Mouse (Mus musculus) MEL (cell line): ENCODE data around the gene Itln1. TPM values are rescaled to one million over a fixed set of nuclear protein-coding genes. Genes with fewer than 3 reads are reported as not detected.

ENCODE experiments used
- DNase-seq: peaks from one replicate; pipeline ENCODE4 v3.0.0; 2011; ENCODE audit warnings: low read depth, low spot score
- H3K27ac ChIP-seq: 2 replicates; pipeline ENCODE4 v1.5.1; 2012; ENCODE audit warnings: low read depth, mild to moderate bottlenecking, control low read depth, low read length, moderate library complexity; ENCODE audit not compliant: control insufficient read depth
- H3K27me3 ChIP-seq, 2 experiments: fragments of 150-350 bp in 1 of 2; sonication (generic) in 1 of 2; 2 replicates each; pipeline ENCODE4 v1.6.1; 2012; ENCODE audit warnings: low read length in 2 of 2, mild to moderate bottlenecking in 2 of 2, improper control_type of control experiment in 1 of 2, moderate library complexity in 1 of 2; ENCODE audit not compliant: insufficient read depth in 2 of 2, control insufficient read depth in 1 of 2
- H3K36me3 ChIP-seq, 2 experiments: 2 replicates each; pipeline ENCODE4 v1.6.1; 2012 to 2014; ENCODE audit warnings: low read length in 2 of 2, improper control_type of control experiment in 1 of 2, inconsistent platforms in 1 of 2, mild to moderate bottlenecking in 1 of 2; ENCODE audit not compliant: insufficient read depth in 2 of 2, control insufficient read depth in 1 of 2
- H3K4me1 ChIP-seq, 2 experiments: fragments of 150-350 bp in 1 of 2; sonication (generic) in 1 of 2; 2 replicates each; pipeline ENCODE4 v1.6.1; 2012; ENCODE audit warnings: low read length in 2 of 2, improper control_type of control experiment in 1 of 2, mild to moderate bottlenecking in 1 of 2; ENCODE audit not compliant: insufficient read depth in 2 of 2, control insufficient read depth in 1 of 2
- H3K4me3 ChIP-seq, 2 experiments: fragments of 150-350 bp in 1 of 2; sonication (generic) in 1 of 2; 2 replicates each; pipeline ENCODE4 v1.5.1; 2012; ENCODE audit warnings: low read depth in 2 of 2, low read length in 2 of 2, mild to moderate bottlenecking in 2 of 2, moderate library complexity in 2 of 2, control low read depth in 1 of 2, improper control_type of control experiment in 1 of 2; ENCODE audit not compliant: control insufficient read depth in 1 of 2, insufficient read depth in 1 of 2
- H3K79me2 ChIP-seq: 2 replicates; pipeline ENCODE4 v1.6.1; 2012; ENCODE audit warnings: mild to moderate bottlenecking, low read length, moderate library complexity; ENCODE audit not compliant: control insufficient read depth, poor library complexity, insufficient read depth
- H3K9ac ChIP-seq: 2 replicates; pipeline ENCODE4 v1.6.1; 2012; ENCODE audit warnings: low read depth, mild to moderate bottlenecking, control low read depth, low read length, moderate library complexity; ENCODE audit not compliant: control insufficient read depth, poor library complexity, severe bottlenecking
- H3K9me3 ChIP-seq: fragments of 150-350 bp; sonication (generic); replicated peaks from 2 replicates; pipeline ENCODE4 v1.6.1; 2012; ENCODE audit warnings: mild to moderate bottlenecking, low read length, improper control_type of control experiment, moderate library complexity; ENCODE audit not compliant: insufficient read depth
- CHD1 ChIP-seq: IDR thresholded peaks from 2 replicates; pipeline ENCODE4 v1.6.1; 2012; ENCODE audit warnings: low read depth, mild to moderate bottlenecking, inconsistent platforms, low read length, improper control_type of control experiment
- CHD2 ChIP-seq: IDR thresholded peaks from 2 replicates; pipeline ENCODE4 v1.6.1; 2011; ENCODE audit warnings: low read length, improper control_type of control experiment
- EP300 ChIP-seq, 2 experiments: IDR thresholded peaks; 2 replicates each; pipeline ENCODE4 v1.6.1; 2011; ENCODE audit warnings: improper control_type of control experiment in 2 of 2, low read length in 2 of 2, low read depth in 1 of 2, mild to moderate bottlenecking in 1 of 2
- ETS1 ChIP-seq: IDR thresholded peaks from 2 replicates; pipeline ENCODE4 v1.6.1; 2012; ENCODE audit warnings: low read depth, mild to moderate bottlenecking, inconsistent platforms, low read length, improper control_type of control experiment, moderate library complexity
- GATA1 ChIP-seq: IDR thresholded peaks from 2 replicates; pipeline ENCODE4 v1.6.1; 2011; ENCODE audit warnings: low read depth, low read length, improper control_type of control experiment
- HCFC1 ChIP-seq: IDR thresholded peaks from 2 replicates; pipeline ENCODE4 v1.6.1; 2012; ENCODE audit warnings: low read depth, mild to moderate bottlenecking, inconsistent platforms, low read length, improper control_type of control experiment, moderate library complexity
- KAT2A ChIP-seq: conservative IDR thresholded peaks from 2 replicates; pipeline ENCODE4 v1.6.1; 2012; ENCODE audit warnings: low read depth, low read length, improper control_type of control experiment, inconsistent platforms
- MAZ ChIP-seq: IDR thresholded peaks from 2 replicates; pipeline ENCODE4 v1.6.1; 2012; ENCODE audit warnings: low read depth, mild to moderate bottlenecking, inconsistent platforms, low read length, improper control_type of control experiment
- MEF2A ChIP-seq: IDR thresholded peaks from 2 replicates; pipeline ENCODE4 v1.6.1; 2014; ENCODE audit warnings: low read depth, mild to moderate bottlenecking, inconsistent platforms, low read length, improper control_type of control experiment; ENCODE audit not compliant: poor library complexity, insufficient replicate concordance, severe bottlenecking; ENCODE audit errors: extremely low read depth
- MXI1 ChIP-seq: IDR thresholded peaks from 2 replicates; pipeline ENCODE4 v1.6.1; 2011; ENCODE audit warnings: mild to moderate bottlenecking, low read depth, low read length, improper control_type of control experiment
- MYB ChIP-seq: IDR thresholded peaks from 2 replicates; pipeline ENCODE4 v1.6.1; 2011; ENCODE audit warnings: mild to moderate bottlenecking, low read depth, low read length, improper control_type of control experiment
- NELFE ChIP-seq: IDR thresholded peaks from 2 replicates; pipeline ENCODE4 v1.6.1; 2011; ENCODE audit warnings: low read depth, low read length, improper control_type of control experiment
- NRF1 ChIP-seq: IDR thresholded peaks from 2 replicates; pipeline ENCODE4 v1.6.1; 2014; ENCODE audit warnings: low read depth, mild to moderate bottlenecking, inconsistent platforms, low read length, improper control_type of control experiment, moderate library complexity; ENCODE audit not compliant: poor library complexity, insufficient read depth, severe bottlenecking
- POLR2A ChIP-seq, 2 experiments: IDR thresholded peaks; 2 replicates each; pipeline ENCODE4 v1.6.1; 2011 to 2012; ENCODE audit warnings: low read length in 2 of 2, mild to moderate bottlenecking in 2 of 2, control low read depth in 1 of 2, improper control_type of control experiment in 1 of 2, low read depth in 1 of 2, moderate library complexity in 1 of 2; ENCODE audit not compliant: control insufficient read depth in 1 of 2, insufficient read depth in 1 of 2, poor library complexity in 1 of 2
- POLR2AphosphoS5 ChIP-seq: IDR thresholded peaks from 2 replicates; pipeline ENCODE4 v1.6.1; 2012; ENCODE audit warnings: low read depth, borderline replicate concordance, mild to moderate bottlenecking, inconsistent platforms, low read length, moderate library complexity, mixed read lengths
- RAD21 ChIP-seq: IDR thresholded peaks from 2 replicates; pipeline ENCODE4 v1.6.1; 2011; ENCODE audit warnings: mild to moderate bottlenecking, low read depth, low read length, improper control_type of control experiment
- SMC3 ChIP-seq: IDR thresholded peaks from 2 replicates; pipeline ENCODE4 v1.6.1; 2011; ENCODE audit warnings: low read depth, low read length, improper control_type of control experiment
- TBP ChIP-seq: IDR thresholded peaks from 2 replicates; pipeline ENCODE4 v1.8.0; 2011; ENCODE audit warnings: low read depth, low read length, improper control_type of control experiment
- TCF12 ChIP-seq: IDR thresholded peaks from 2 replicates; pipeline ENCODE4 v1.6.1; 2014; ENCODE audit warnings: low read depth, mild to moderate bottlenecking, inconsistent platforms, low read length, improper control_type of control experiment, moderate library complexity
- UBTF ChIP-seq: IDR thresholded peaks from 2 replicates; pipeline ENCODE4 v1.6.1; 2012; ENCODE audit warnings: low read depth, mild to moderate bottlenecking, inconsistent platforms, low read length, improper control_type of control experiment, moderate library complexity, borderline replicate concordance; ENCODE audit not compliant: insufficient read depth
- USF2 ChIP-seq, 2 experiments: IDR thresholded peaks; 2 replicates each; pipeline ENCODE4 v1.6.1; 2011 to 2012; ENCODE audit warnings: improper control_type of control experiment in 2 of 2, low read length in 2 of 2, borderline replicate concordance in 1 of 2, inconsistent platforms in 1 of 2, low read depth in 1 of 2, mild to moderate bottlenecking in 1 of 2; ENCODE audit not compliant: insufficient read depth in 1 of 2
- polyA plus RNA-seq, 2 experiments: library from polyadenylated mRNA; stranded (reverse) in 1 of 2; unstranded in 1 of 2; fragments of >175 nt in 1 of 2; fragments of >200 nt in 1 of 2; gene quantifications; 2 replicates each; pipeline versions ENCODE4 v1.2.1 to v1.2.4; 2012; ENCODE audit warnings: low replicate concordance in 2 of 2, low read depth in 1 of 2; ENCODE audit not compliant: insufficient read length in 2 of 2, insufficient read depth in 1 of 2, missing spikeins in 1 of 2
- total RNA-seq: library from RNA; depleted of rRNA; stranded (reverse); fragments of 300-350 nt; gene quantifications from 2 replicates; pipeline ENCODE4 v1.2.3, GENCODE M21; 2012

The Itln1 gene
- total and polyA plus RNA-seq, 3 experiments, result not detected

DNA sequence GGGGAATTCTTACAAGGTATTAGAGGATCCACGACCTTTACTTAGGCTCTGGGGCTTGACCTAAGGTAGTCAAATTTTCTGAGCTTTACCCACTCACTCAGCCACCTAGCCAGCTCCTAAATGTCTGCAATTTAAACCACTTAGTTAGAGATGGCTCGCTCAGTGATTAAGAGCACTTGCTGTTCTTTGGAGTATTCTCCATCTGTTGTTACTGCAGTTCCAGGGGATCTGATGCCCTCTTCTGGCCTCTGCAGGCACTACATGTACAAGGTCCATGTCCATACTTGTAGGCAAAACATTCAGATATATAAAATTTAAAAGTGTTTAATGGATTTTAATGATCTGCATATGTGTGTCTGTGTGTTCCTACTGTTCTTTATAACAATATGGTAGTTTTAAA, 56.1 kb downstream of the Itln1 start (continued):
- no peak for TF ChIP-seq UBTF
- no peak for TF ChIP-seq USF2 (IDR thresholded peaks at IDR 0.05; ENCODE audit: borderline replicate concordance in 1 of 2, insufficient read depth in 1 of 2, low read depth in 1 of 2, low read length in 2 of 2)
- TF ChIP-seq RAD21, result peak; percentile 75
- no peak for TF ChIP-seq NRF1
- TF ChIP-seq POLR2AphosphoS5, result no peak
- TF ChIP-seq CHD1, result no peak
- no peak for TF ChIP-seq TCF12
- TF ChIP-seq MAZ, result no peak
- TF ChIP-seq MEF2A, result no peak
- no peak for TF ChIP-seq EP300 (IDR thresholded peaks at IDR 0.05; ENCODE audit: low read depth in 1 of 2, low read length in 2 of 2)
- TF ChIP-seq ETS1, result 0 out of 2 replicates have a peak, but pooled peaks have one; percentile 28
- TF ChIP-seq NELFE, result no peak
- TF ChIP-seq CHD2, result no peak

DNA sequence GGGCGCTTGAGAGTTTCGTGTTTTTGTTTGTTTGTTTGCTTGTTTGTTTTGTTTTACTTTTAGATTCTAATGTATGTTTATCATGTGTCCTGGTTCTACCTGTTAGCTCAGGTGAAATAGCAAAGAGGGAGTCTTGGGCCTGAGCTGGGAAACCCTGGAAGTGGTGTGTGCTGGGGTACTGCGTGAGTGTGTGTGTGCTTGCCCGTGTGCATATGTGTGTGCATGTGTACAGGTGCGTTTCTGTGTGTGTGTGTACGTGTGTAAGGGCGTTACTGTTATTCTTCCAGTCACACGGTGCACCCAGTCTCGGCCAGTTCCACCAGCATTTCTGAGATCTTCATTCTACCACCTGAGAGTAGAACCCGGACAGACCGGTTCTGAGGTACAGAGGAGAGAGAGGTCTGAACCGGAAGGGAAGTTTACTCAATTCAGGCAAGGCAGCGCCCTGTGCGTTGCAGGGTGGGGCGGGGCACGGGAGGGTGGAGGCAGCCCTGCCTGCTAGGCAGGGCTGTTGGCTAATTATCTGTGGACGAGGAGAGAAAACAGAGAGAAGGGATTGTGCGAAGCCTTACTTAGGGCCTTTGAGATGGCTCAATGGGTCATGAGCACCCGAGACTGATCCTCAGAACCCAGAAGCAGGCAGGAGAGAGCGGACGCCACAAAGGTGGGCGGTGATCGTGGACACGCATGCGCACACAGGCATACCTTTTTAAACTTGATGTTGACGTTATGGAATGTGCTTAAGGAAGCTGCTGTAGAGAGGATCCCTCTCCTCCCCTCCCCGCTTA, 57.1 kb downstream of the Itln1 start:
- peak overlapping the region; percentile 61 to 96 for H3K4me3 ChIP-seq
- H3K36me3 ChIP-seq, result peaks cover 0 to 12% of the 10 kb centered on the region in 2 experiments; a peak in 2 of 4 replicates
- peak; percentile 58 for TF ChIP-seq NELFE
- no peak for TF ChIP-seq MYB
- no peak; the same call in 1 of the 2 replicates for TF ChIP-seq TBP
- TF ChIP-seq POLR2A (IDR thresholded peaks at IDR 0.05; ENCODE audit: control insufficient read depth in 1 of 2, insufficient read depth in 1 of 2, low read depth in 1 of 2, low read length in 2 of 2, poor library complexity in 1 of 2), result peak; percentile 58 to 75; a peak in 3 of 4 replicates
- TF ChIP-seq GATA1, result no peak
- TF ChIP-seq HCFC1, result 0 out of 2 replicates have a peak, but pooled peaks have one; percentile 12
- TF ChIP-seq MXI1, result peak; percentile 39; the same call in 1 of the 2 replicates
- TF ChIP-seq NRF1, result peak; percentile 77
- no peak for TF ChIP-seq SMC3
- TF ChIP-seq POLR2AphosphoS5, result no peak
- TF ChIP-seq KAT2A, result no peak
- peak; percentile 88 for DNase-seq
- peak overlapping the region; percentile 89 for H3K27ac ChIP-seq
- H3K9ac ChIP-seq, result peak overlapping the region; percentile 63
- no peaks in the 10 kb centered on the region for H3K27me3 ChIP-seq
- H3K9me3 ChIP-seq, result no peaks in the 10 kb centered on the region
- H3K79me2 ChIP-seq, result no peaks in the 10 kb centered on the region; the same call in 1 of the 2 replicates
- peaks cover 7 to 14% of the 10 kb centered on the region in 2 experiments for H3K4me1 ChIP-seq
